Mouse (Mus musculus): Measurements from ENCODE around the gene Camkv.

The Camkv gene

DNA sequence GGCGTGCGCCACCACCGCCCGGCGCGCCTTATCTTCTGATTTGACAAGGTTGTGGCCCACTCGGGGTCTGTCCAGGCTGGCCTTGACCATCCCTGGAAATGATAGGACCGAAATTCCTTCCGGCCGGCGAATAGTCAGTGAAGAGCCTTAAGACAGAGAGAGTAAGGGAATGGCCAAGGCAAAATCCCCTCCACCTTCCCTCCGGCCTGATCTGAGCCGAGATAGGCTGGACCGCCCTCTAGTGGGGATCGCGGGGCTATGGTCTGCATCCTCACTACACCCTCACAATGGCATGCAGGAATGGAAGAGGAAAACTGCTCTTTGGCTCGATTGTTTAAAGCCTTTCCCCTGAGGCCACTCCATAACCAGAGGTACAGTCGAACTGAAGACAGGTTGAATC, 50.9 kb downstream of the Camkv start:
- in situ Hi-C loops (cut with MboI, MseI) = no loop called here

DNA sequence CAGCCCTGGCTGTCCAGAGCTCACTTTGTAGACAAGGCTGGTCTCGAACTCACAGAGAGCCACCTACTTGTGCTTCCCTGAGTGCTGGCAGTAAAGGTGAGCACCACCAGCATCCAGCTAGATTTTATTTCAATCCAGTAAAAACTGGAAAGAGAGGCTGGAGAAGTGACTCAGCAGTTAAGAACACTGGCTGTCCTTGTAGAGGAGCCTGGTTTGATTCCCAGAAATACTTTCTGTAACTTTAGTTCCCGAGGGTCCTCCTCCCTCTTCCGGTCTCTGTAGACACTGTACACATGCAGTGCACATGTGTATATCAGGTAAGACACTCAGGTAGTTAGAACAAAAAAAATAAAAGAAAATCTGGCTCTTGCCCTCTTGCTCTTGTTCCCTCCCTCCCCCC, 52.5 kb downstream of the Camkv start:
- in situ Hi-C loops (cut with MboI, MseI) = no loop called here

DNA sequence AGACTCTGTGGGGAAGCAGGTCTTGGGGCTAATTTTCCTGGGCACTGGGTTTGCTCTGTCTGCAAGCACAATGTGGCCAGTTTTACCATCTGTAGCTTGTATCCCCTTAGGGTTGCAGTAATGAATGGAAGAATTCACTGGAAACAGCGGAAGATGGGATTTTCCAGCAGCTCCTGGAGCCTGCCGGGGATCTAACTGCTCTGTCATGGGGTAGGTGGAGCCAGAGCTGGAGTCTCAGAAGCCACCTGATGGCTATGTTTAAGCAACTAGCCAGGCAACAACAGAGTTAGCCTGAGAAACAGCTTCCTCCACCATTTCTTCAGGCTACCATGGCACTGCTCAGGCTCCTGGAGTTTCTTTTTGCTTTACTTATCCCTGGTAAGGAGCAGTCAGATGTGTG, 56.7 kb downstream of the Camkv start, which contains the start of gene Cdhr4:
Gene Cdhr4 (plus strand): TSS at position 301 of the 400 bp plus-strand sequence.
- in situ Hi-C loops (cut with MboI, MseI) = no loop called here

DNA sequence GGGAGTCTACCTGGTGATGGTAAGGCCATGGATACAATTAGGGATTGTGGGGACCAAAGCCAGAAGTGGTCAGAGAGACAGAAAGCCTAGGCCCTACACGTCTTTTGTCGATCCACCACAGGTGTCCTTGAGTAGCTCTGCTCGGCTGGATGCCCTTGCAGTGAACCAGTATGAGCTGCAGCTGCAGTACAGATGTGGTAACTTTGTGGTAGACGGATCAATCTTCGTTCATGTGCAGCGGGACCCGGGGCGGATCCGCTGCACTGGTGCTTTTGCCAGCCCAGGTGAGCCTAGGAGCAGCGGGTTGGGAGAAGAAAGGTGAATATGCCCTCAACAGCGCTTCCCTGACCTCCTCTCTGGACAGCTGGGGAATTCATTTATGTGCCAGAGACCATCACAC, 57.5 kb downstream of the Camkv start:
- in situ Hi-C loops (cut with MboI, MseI) = no loop called here

DNA sequence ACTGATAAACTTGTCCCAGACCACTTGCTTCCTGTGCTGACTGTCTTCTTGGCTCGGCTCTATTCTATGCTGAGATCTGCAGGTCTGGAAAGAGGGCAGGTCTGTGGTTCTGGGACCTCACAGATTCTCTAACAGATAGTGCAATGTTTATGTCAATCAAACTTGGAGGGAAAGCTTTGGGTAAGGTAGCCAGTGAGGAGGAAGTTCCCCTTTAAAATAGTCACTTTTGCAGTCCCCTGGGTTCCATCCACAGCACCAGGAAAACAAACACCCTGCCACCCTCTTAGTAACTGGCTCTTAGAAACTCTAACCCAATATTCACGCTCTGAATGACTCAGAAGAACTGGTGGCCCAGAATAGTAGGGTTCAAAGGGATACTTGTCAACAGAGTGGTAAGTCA, 59.0 kb downstream of the Camkv start:
- in situ Hi-C loops (cut with MboI, MseI) = no loop called here

DNA sequence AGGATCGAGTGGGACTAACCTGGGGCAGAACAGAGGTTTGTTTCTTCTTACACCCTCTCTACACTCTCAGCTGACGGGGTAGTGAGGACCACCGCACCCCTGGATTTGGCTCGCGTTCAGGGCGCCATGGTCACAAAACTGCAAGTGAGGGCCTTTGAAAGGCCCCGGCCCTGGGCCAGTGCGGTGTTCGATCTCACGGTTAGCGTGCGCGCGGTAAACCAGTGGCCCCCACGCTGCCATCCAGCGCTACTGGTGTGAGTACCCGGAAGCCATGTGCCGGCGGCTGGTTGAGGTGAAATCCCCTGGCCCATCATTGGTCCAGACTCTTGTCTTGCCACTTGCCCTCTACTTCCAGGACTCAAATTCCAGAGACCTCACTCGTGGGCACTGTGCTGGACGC, 60.0 kb downstream of the Camkv start:
- in situ Hi-C loops (cut with MboI, MseI) = no loop called here

DNA sequence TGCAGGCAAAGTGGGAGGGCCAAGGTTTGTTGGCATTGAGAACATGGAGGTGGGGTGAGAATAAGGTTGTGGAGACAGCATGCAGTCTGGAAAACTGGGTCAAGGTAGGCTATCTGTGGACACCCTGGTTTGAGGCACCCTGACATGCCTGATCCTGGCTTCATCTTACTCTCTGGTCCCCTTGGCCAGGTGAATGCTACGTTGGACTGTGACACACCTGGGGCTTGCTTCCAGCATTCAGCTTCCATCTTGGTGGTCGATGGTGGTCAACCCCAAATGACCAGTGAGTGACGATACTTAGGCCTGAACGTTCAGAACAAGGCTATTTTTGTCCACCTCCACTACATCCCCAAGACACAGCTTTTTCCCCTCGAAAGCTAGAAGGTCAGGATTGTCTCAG, 60.6 kb downstream of the Camkv start, which contains the start of gene Gm20662:
Gene Gm20662 (plus strand): TSS at position 301 of the 400 bp plus-strand sequence.
- in situ Hi-C loops (cut with MboI, MseI) = no loop called here
